Mouse (Mus musculus): ENCODE results near the gene Msl1.

DNA sequence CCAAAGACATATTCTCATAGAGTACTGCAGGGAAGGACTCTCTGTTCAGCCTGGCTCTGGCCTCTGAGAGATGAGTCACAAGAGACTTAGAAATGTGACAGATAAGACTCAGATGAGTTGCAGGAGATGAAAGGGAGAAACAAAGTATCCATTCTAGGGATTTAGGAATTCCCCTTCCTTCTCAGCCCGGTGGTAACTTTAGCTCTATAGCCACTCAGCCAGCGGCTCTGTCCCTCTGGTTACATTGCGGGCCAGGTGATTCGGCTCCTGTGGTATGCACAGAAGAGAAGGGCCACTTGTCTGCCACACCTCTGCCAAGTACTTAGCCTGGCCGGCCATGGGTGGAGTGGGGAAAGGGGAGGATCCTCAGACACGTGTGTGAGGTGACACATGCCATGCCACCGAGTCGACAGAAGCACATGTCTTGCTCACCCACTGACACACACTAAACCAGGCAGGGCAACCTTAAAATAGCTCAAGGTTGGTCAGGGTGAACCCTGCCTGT is 22.6 kb upstream of the Msl1 start:
- 0 out of 2 replicates have a peak, but pooled peaks have one; percentile 1 for TF ChIP-seq CTCF (IDR thresholded peaks at IDR 0.05; ENCODE audit: insufficient read depth, low read length)
- TF ChIP-seq POLR2A (IDR thresholded peaks at IDR 0.05; ENCODE audit: borderline replicate concordance, extremely low read depth, low read depth, low read length), result peak; percentile 82; the same call in 1 of the 2 replicates
